Mouse (Mus musculus) megakaryocyte, embryonic 14.5 days (primary cell): ENCODE data around the gene Kcnk16.

Source experiments
- FLI1 ChIP-seq: IDR thresholded peaks from 2 replicates; pipeline ENCODE4 v1.6.1; 2012; ENCODE audit warnings: low read length, inconsistent platforms, mixed read lengths
- GATA1 ChIP-seq: IDR thresholded peaks from 3 replicates; pipeline ENCODE4 v1.6.1; 2012; ENCODE audit warnings: mixed read lengths, low read length, inconsistent platforms, borderline replicate concordance

- TF ChIP-seq GATA1, result no peak
- TF ChIP-seq FLI1, result no peak
Observed at GRCm38 (mm10) chr14:20225525-20225924, 43.5 kb downstream of the Kcnk16 start.
